Mouse (Mus musculus) erythroblast, embryonic 14.5 days (primary cell): ENCODE results near the gene H2afz.

Experiments used
- GATA1 ChIP-seq: IDR thresholded peaks from 2 replicates; pipeline ENCODE4 v1.6.1; 2012; ENCODE audit warnings: low read length, inconsistent platforms, mixed read lengths
- TAL1 ChIP-seq: IDR thresholded peaks from 3 replicates; pipeline ENCODE4 v1.6.1; 2012; ENCODE audit warnings: low read length, inconsistent platforms, mixed read lengths

- TF ChIP-seq GATA1 (no peak), TAL1 (no peak)
These were observed 23.7 kb downstream of the H2afz start for GRCm38 (mm10) chr3:137887961-137888360.
